Mouse (Mus musculus): ENCODE measurements at regions not wholly inside any gene's neighbourhood (a gene's known extent, or its start where the extent isn't known, plus 50 kb on each side); places are given as distances from the start of the nearest gene placed in this dataset.

- ATAC-seq (replicated peaks; ENCODE audit: low read depth, poor library complexity, severe bottlenecking): no peak
These were observed 133.8 kb downstream of the Nufip1 start for GRCm38 (mm10) chr14:76244338-76245062.

GRCm38 (mm10) chr14:76245063-76245396 lies 134.3 kb downstream of the Nufip1 start:
- no peak for ATAC-seq (replicated peaks; ENCODE audit: low read depth, poor library complexity, severe bottlenecking)

GRCm38 (mm10) chr14:76247664-76248063 lies 137.0 kb downstream of the Nufip1 start:
- no peak for ATAC-seq (replicated peaks; ENCODE audit: low read depth, poor library complexity, severe bottlenecking)

- ATAC-seq (replicated peaks; ENCODE audit: low read depth, poor library complexity, severe bottlenecking): no peak
These were observed 143.2 kb downstream of the Nufip1 start for GRCm38 (mm10) chr14:76253850-76254249.

GRCm38 (mm10) chr14:76254565-76255501 lies 144.1 kb downstream of the Nufip1 start:
- no peak for ATAC-seq (replicated peaks; ENCODE audit: low read depth, poor library complexity, severe bottlenecking)

GRCm38 (mm10) chr14:76255971-76256370 lies 145.3 kb downstream of the Nufip1 start:
- ATAC-seq (replicated peaks; ENCODE audit: low read depth, poor library complexity, severe bottlenecking): no peak

- ATAC-seq (replicated peaks; ENCODE audit: low read depth, poor library complexity, severe bottlenecking): no peak
These were observed 147.9 kb downstream of the Nufip1 start for GRCm38 (mm10) chr14:76258626-76259025.

- no peak for ATAC-seq (replicated peaks; ENCODE audit: low read depth, poor library complexity, severe bottlenecking)
These were observed 150.1 kb downstream of the Nufip1 start for GRCm38 (mm10) chr14:76260628-76261293.

GRCm38 (mm10) chr14:76263682-76264081 lies 151.1 kb upstream of the Tsc22d1 start:
- no peak for ATAC-seq (replicated peaks; ENCODE audit: low read depth, poor library complexity, severe bottlenecking)

GRCm38 (mm10) chr14:76265819-76266218 lies 148.9 kb upstream of the Tsc22d1 start:
- no peak for ATAC-seq (replicated peaks; ENCODE audit: low read depth, poor library complexity, severe bottlenecking)

- ATAC-seq (replicated peaks; ENCODE audit: low read depth, poor library complexity, severe bottlenecking): no peak
These were observed 148.5 kb upstream of the Tsc22d1 start for GRCm38 (mm10) chr14:76266249-76266648.

- no peak for ATAC-seq (replicated peaks; ENCODE audit: low read depth, poor library complexity, severe bottlenecking)
These were observed 147.7 kb upstream of the Tsc22d1 start for GRCm38 (mm10) chr14:76267091-76267490.

GRCm38 (mm10) chr14:76271190-76271589 lies 143.6 kb upstream of the Tsc22d1 start:
- ATAC-seq (replicated peaks; ENCODE audit: low read depth, poor library complexity, severe bottlenecking): no peak

- ATAC-seq (replicated peaks; ENCODE audit: low read depth, poor library complexity, severe bottlenecking): no peak
These were observed 141.9 kb upstream of the Tsc22d1 start for GRCm38 (mm10) chr14:76272840-76273239.

- no peak for ATAC-seq (replicated peaks; ENCODE audit: low read depth, poor library complexity, severe bottlenecking)
These were observed 138.1 kb upstream of the Tsc22d1 start for GRCm38 (mm10) chr14:76276655-76277054.

- no peak for ATAC-seq (replicated peaks; ENCODE audit: low read depth, poor library complexity, severe bottlenecking)
These were observed 135.9 kb upstream of the Tsc22d1 start for GRCm38 (mm10) chr14:76278751-76279450.

GRCm38 (mm10) chr14:76279561-76279960 lies 135.2 kb upstream of the Tsc22d1 start:
- no peak for ATAC-seq (replicated peaks; ENCODE audit: low read depth, poor library complexity, severe bottlenecking)

- no peak for ATAC-seq (replicated peaks; ENCODE audit: low read depth, poor library complexity, severe bottlenecking)
These were observed 132.9 kb upstream of the Tsc22d1 start for GRCm38 (mm10) chr14:76281867-76282266.

- no peak for ATAC-seq (replicated peaks; ENCODE audit: low read depth, poor library complexity, severe bottlenecking)
These were observed 127.0 kb upstream of the Tsc22d1 start for GRCm38 (mm10) chr14:76287768-76288167.

GRCm38 (mm10) chr14:76290401-76291018 lies 124.3 kb upstream of the Tsc22d1 start:
- ATAC-seq (replicated peaks; ENCODE audit: low read depth, poor library complexity, severe bottlenecking): no peak
